Mouse (Mus musculus): ENCODE results near the gene Rabgap1l.
"Not testable (repeated sequence)": the region's sequence is repeated elsewhere in the genome, so short reads cannot be mapped to it uniquely, and the experiment has no call there.

Rabgap1l gene

DNA sequence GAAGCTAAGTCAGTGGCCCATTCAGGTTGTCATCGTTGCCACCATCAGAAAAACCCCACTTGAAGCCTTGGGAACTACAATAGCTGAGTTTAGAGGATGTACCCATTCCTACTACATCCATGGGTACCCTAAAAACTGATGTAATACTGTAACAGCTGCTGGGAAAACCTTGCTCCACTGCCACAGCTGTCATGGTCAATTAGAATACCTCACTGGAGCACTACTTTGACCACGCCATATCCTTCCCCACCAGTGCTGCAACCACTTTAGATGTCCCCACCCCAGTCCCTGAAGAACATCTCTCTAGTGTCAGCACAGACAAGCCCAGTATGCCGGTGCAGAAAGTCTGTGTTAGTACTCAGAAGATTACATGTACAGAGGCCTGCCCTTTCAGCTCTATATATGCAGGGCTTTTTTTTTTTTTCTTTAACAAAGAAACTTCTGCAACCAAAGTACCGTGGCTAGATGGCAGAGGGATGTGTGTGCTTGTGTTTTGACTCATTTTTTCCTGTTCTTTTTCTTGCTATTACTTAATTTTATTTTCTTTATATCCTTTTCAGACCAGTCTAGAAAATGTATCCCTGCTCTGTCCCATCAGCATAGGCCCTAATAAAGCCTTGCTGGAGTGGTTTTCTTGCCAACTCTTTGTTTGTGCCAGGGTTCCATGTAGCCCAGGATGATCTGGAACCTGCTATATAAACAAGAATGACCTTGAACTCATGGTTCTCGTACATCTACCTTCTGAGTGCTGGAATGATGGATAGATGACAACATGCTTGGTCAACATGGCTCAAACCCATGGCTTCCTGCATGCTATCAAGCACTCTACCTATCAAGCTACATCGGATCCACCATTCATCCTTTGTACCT lies 100.6 kb downstream of the Rabgap1l start:
- no peak for DNase-seq

DNA sequence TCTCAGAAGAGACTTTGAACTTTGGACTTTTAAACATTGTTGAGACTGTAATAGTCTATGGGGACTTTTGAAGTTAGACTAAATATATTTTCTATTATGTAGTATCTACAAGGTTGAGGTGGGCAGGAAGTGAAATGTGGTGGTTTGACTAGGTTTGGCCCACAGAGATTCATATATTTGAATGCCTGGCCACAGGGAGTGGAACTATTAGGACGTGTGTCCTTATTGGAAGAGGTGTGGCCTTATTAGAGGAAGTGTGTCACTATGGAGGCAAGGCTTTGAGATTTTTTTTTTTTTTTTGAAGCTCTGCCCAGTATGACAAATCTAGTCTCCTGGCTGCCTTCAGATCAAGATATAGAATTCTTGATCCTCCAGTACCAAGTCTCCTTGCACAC lies 101.8 kb downstream of the Rabgap1l start:
- no peak for DNase-seq

DNA sequence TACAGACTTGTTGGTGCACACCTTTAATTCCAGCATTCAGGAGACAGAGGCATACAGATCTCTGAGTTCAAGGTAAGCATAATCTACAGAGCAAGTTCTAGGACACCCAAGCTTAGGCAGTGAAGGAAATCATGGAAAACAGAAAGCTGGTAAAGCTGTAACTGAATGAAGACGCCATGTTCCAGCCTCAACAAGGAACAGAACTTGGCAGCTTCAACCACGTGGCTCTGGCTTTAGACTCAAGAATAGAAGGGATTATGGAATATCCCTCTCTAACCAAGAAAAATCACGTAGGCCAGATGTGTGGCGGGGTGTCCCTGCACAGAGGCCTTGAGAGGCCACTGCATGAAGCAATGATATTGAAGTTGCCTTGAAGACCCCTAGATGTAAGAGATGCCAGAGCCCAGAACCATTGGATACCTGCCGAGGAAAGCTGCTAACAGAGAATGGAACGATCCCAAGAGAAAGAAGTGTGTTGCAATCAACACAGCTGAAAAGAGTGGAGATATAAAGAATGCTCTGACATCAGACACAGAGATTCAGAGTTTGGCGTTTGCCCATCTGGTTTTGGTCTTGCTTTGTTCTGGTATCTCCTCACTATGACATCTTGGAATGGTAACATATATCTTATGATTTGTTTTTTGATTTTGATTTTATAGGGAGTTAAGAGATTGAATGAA lies 102.4 kb downstream of the Rabgap1l start:
- no peak for DNase-seq

DNA sequence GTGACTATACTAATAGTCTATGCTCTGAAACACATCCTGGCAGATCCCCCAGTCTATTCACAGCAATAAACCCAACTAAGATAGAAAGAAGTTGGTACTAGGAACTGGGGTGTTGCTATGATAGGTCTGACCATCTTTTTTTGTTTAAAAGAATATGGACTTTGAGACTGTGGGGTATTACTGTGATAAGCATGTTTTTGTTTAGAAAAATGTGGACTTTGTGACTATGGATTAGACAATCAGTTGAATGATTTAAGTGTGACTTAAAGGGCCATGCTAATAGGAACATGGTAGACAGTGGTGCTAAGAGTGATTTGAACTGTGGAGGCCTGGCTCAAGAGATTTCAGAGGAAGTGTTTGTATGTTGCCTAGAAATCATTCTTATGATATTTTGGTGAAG lies 103.5 kb downstream of the Rabgap1l start:
- no peak for DNase-seq

DNA sequence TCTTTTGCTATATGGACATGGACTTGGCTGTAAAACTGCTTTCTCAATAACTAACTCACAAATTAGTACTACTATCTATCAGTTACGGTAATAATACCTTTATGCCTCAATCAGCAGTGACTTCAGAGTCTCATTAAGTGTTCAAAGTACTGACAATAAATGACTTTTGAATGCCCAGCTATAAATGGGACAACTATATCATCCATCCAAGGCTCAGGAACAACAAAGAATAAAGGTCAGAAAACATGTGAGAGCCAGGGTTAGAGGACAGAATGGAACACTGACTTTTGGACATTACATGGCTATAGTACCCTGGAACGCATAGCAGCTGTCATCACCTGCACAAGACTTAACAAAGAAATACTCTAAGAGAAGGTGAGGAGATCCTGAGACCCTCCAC lies 108.8 kb downstream of the Rabgap1l start:
- DNase-seq: no peak

DNA sequence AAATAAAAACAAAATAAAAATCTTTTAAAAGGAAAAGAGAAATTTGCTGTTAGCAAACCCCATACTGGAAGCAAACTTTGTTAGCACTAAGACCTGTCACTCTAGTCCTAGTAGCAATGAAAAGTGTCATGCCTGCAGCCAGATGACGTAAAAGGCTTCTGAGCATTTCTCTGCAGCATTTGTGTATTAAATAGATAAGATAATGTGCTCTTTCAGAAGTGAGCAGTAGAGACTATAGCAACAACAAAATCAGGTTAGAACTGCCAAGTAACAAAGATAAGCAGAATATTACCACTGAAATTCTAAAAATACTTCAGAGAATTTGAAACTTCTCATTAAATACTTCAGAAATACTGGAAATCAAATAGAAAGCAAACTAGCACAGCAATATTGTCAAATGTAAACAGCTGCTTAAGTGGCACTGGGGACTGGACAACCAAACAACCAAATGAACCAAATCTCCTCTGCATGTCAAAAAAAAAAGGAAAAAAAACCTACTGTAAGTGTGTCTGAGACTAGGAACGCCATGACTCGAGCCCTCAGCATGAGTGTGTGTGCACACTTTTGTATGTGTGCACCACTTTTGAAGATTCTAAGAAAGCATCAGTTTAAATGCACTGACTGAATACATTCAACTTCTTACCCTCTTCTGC lies 111.5 kb downstream of the Rabgap1l start:
- no peak for DNase-seq

DNA sequence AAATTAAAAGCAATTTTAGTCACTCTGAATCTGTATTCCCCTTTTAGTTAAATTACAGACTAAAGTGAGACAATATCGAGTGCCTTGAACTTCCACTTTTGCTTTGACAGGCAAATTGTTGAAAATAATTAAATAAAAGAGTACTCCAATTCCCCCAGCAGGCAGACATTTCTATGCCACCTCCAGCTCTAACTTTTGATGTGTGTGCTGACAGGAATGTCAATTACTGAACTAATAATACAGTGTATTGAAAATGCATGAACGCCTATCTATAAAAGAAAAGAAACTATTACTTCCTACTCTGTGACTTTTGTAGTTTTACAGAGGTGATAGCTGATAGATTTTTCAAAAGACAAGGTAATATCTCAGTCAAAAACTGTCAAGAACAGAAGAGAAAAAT lies 118.2 kb downstream of the Rabgap1l start:
- no peak for DNase-seq

DNA sequence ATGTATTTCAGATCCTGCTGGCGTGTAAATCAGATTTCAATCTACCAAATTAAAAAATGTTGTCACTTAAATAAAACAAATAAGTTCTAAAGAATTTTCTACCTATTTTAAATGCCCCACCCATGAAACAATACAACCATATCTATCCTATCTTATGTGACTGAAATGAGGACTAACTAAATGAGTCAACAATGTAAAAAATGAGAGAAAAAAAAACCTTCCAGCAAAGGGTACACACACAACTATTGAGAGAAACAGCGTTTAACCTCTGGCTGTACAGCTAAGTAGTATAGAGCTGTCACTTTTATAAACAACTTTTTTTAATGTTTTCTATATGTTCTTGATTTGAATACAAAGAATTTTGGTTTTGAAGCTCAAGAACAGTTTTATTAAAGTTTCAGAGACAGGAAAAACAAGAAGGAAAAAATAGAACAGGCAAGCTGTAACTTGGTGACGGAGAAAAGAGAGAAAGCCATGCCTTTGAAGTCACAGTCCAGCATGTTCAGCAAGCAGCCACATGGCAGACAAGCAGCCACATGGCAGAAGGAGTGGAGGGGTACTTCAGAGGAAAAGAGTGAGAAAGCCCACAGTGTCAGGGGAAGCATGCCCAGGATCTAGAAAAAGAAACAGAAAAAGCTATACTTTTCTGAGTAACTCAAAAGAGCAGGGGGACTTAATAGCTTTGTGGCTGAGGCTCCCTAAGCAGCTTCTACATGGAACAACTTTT lies 120.8 kb downstream of the Rabgap1l start:
- DNase-seq: no peak

DNA sequence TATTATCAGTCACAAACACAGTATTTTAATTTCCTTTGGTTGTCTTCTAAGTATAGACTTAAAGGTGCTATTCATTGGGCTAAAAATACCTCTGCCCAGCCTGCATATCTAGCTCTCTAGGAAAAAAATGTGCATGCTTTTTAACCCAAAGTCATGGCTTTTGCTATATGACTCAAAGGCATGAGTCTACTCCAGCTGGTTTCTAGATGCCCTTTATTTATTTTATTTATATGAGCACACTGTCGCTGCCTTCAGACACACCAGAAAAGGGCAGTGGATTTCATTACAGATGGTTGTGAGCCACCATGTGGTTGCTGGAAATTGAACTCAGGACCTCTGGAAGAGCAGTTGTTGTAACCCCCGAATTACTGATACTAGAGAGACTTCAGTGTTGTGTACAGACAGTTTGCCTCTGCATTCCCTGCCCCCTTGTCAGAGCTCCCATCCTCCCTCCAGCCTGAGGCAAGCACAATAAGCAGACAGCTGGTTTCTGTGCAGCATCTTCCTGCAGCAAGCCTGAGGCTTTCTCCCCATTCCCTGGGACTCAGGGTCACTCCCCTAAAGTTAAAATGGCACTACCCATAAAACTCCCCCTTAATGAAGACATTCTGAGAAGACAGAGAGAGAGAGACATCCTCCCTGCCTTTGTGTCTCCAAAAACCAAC lies 137.1 kb downstream of the Rabgap1l start:
- DNase-seq: no peak

DNA sequence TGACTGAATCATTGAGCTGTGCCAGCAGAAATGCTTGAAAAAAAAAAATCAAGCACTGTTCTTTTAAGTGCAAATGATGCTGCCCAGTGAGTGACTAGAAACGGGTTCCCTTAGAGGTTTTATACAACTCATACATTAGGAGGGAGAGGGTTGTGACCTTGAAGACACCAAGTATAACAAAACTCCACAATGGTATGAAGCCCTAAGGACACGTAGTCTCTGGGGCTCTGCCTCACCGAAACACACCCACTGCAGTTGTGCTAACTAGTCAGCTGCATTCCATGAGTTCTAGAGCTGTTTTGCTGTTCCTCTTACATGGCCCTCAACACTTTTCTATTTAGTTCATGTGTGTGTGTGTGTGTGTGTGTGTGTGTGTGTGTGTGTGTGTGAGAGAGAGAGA lies 141.3 kb downstream of the Rabgap1l start:
- no peak for DNase-seq

DNA sequence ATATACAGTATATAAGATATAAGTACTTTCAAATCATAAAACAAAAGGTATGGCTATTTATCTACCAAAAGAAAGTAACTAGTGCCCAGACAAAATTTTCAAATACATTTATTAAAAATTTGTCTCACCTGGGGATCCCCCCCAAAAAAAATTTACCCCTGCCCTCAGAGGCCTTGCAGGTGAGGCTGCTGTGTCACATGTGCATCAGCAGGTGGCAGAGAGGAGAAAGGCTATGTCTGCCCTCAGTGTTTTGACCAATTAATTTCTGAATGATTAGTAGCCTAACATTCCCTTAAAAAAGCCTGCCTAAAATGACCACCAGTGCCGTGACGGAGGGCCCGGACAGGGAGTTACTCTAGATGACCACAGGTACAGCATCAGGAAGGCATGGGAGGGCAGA lies 147.6 kb downstream of the Rabgap1l start:
- no peak for DNase-seq

DNA sequence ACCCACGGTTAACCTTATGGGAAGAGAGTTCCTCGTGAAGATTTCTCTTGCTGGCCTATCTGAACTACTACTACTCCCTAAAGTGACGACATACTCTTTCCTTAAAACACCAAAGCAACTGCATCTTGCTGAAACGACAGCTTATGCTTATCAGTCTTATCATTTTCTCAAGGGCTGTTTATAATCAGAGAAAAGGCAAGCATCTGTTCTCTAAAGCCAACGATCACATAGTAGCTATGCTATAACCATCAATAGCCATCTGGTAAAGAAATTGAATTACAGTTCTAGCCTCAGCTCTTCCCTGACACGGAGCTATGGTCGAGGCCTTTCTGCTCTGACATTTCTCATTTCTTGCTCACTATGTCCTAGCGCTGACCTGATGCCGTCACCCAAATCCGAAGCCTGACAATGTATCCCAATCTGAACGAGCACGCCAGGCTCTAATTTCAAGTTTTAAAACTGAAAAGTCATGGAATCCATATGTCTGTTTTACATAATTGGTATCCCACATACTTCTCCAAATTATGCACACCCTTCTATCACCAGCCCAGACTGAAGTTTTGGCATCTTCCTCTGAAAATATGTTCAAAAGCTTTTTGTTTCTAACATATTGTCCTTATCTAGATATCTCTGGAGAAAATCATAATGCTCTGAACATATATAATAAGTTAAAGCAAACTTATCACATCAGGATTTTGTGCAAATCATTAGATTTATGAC lies 164.6 kb downstream of the Rabgap1l start:
- DNase-seq: no peak

DNA sequence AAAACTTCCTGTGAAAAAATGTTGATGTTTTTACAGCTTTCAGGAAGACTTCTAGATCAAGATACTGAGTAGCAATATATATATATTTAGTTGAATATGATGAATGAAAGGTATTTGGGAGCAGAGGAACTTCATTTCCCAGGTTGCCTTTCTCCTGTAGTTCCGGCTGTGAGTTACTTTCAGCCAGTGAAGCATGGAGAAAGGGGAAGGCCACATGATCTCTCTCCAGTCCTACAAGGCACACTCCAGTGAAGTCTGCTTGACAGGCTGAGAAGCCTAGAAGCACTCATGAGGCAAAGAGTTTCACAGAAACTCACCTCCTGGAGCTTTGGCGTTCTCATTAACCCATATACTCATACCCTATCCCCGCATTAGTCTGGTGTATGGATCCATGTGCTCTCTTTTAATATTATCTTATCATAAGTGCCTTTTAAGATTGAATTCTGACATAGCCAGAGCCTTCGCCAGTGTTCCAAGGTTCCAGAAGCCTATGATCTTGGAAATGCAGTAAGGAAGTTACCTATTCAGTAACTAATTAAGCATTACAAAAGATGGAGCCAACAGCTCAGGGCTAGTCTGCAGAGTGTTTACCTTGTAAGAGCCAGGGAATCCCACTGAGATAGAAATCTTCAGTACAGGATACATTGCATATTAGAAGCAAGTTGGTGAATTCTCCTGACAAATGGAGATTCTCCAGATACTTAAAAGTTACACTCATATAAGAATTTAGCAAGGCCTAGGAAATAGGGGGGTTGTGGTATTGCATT lies 168.5 kb downstream of the Rabgap1l start:
- not testable (repeated sequence) for DNase-seq

DNA sequence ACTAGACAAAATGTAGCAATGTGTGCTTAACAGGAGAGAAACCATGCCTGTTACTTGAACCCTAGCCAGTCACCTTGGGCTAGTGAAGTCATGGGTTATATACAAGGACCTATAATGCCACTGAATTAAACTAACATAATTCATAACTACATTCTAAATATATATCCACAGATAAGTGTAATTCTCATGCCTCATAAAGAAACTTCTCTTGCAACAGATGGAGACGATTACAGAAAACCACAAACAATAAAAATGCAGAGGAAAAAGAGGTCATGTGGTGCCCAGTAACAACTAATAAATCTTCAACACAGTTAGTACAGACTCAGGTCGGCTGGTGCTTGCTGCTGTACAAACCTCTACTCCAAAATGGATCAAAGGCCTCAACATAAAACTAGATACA lies 174.8 kb downstream of the Rabgap1l start:
- no peak for DNase-seq

DNA sequence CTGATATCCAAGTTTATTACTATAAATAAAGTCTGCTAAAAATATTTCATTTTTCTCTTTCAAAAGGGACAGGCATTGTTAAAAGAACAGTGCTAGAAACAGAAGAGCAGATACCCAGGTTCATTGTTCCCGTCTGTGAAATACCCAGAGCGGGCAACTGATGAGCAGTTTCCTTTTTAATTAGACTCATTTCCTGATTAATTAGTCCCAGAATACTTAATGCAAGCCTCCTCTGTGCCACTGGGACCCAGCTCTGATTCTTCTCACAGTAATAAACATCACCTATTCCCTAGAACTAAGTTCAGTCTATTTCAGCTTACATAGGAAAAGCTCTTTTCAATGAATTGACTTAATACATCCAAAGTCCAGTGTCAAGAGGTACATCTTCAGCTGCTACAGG lies 186.6 kb downstream of the Rabgap1l start:
- no peak for DNase-seq

DNA sequence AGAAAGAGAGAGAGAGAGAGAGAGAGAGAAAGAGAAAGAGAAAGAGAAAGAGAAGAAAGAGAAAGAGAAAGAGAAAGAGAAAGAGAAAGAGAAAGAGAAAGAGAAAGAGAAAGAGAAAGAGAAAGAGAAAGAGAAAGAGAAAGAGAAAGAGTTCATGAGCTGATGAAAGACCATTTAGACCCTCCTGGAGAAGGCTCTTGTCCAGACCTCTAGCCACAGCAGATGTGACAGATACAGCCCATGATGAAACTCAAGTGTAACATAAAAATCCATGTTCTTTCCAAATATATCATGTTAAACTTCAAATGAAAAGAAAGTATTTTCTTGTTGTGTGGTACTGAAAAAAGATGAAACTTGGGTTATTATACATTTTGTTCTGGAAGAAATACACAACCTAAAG lies 189.7 kb downstream of the Rabgap1l start:
- not testable (repeated sequence) for DNase-seq

DNA sequence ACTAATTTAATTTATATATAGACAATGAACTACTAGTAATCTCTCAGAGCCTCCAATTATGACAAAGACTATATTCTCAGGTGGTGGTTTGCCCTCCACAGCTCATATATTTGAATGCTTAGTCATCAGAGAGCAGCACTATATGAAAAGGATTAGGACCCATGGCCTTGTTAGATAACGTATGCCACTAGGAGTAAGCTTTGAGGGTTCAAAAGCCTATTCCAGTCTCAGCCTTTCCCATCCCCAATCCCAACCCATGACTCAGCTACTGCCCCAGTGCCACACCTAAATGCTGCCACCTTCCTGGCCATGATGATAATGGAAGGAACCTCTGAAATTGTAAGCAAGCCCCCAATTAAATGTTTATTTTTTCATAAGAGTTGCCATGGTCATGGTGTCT lies 195.6 kb downstream of the Rabgap1l start:
- no peak for DNase-seq

DNA sequence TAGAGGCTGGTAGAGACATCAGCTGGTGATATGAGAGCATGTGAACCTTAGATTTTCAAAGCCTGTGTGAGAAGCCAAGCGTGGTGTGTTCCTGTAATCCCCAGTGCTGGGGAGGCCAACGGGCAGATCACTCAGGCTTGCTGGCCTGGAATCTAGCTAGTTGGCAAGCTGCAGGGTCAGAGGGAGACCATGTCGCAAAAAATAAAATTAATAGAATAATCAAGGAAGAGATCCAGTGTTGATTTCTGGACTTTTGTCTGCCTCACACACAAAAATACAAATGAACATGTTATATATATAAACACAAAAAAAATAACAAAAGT lies 196.1 kb downstream of the Rabgap1l start:
- DNase-seq: no peak

DNA sequence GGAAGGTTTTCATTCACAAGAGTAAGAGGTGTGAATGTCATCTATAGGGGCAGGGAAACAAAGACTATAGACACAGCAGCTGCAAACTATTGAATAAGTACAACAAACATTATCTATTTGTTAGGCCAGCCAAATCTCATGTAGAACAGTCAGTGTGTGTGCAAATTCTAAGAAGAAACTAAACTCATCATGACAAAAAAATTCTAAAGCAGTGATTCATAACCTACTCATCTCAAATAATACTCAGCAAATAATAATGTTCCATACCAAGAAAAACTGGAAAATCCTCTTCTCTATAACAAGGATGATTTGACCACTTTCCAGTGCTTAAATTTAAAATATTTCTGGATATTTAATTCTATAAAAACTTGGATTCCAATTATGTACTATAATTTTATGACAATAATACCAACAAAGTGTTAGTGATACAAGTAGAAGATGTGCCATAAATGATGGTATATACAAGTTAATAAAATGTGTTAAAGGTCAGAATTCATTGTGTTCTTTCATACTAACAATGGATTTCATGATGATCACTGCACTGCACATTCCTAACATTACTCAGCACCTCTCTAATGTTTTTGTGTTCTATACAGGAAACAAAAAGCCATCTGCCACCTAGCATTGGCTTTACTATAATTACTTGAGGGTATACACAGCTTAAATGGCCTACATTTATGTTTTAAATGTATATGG lies 196.6 kb downstream of the Rabgap1l start:
- DNase-seq: no peak

DNA sequence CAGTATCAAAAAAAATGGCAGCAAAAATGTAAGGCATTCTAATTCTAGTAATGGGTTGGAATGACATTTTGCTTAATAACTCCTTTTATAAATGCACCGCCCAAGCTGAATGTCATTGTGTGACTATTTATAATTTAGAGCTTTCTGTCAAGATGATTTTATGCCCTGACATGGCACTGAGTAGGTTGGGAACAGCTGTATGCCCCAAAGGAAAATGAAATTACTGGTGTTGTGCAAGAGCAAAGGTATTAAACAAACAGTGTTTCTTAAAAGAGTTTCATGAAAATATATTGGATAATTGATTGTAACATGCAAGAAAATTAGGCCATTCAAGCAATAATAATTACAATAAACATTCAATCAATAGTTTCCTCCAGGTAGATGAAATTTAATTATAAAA lies 198.4 kb downstream of the Rabgap1l start:
- DNase-seq: no peak

DNA sequence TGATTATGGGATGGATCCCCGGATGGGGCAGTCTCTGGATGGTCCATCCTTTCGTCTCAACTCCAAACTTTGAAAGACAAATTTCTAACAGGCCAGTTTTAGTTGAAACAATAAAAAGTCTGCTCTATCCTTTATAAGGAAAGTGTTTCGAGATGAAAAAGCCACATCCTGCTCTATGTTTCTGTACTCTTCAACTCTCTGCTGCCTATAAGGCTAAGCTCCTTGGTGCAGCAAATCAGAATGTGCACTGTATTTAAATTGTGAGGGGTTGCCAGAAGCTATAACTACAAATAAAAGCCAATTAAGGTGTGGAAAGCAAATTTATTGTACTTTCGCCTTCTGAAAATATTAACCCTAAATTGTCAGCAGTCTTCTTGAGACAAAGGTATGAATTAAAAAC lies 198.9 kb downstream of the Rabgap1l start:
- DNase-seq: no peak

All from kidney, adult 11 months (tissue).